Mouse (Mus musculus): ENCODE results near the gene Hmga1b.
A peak's percentile ranks its signal among the peaks of the same experiment; 100 is the strongest.

GRCm38 (mm10) chr11:120795756-120796613 lies 33.4 kb downstream of the Hmga1b start, which contains the start of gene Dus1l:
- TF ChIP-seq CTCF (IDR thresholded peaks at IDR 0.05; ENCODE audit: control insufficient read depth, insufficient read depth, low read length) = no peak; the same call in 1 of the 2 replicates
- peak; percentile 82 for TF ChIP-seq POLR2A (IDR thresholded peaks at IDR 0.05; ENCODE audit: borderline replicate concordance, control insufficient read depth, low read depth, low read length)
